Mouse (Mus musculus) ES-Bruce4 (cell line): ENCODE results near the gene Trnau1ap. TPM values are rescaled to one million over a fixed set of nuclear protein-coding genes. Genes with fewer than 3 reads are reported as not detected.

ENCODE experiments used
- H3K27ac ChIP-seq: 2 replicates; pipeline ENCODE4 v1.5.1; 2012; ENCODE audit warnings: low read length, inconsistent platforms; ENCODE audit not compliant: insufficient read depth
- H3K27me3 ChIP-seq: 2 replicates; pipeline ENCODE4 v1.6.1; 2012; ENCODE audit warnings: mild to moderate bottlenecking, low read length, inconsistent platforms; ENCODE audit not compliant: control insufficient read depth, poor library complexity, insufficient read depth, severe bottlenecking
- H3K36me3 ChIP-seq: 2 replicates; pipeline ENCODE4 v1.6.1; 2012; ENCODE audit warnings: inconsistent platforms, mild to moderate bottlenecking, low read length, moderate library complexity; ENCODE audit not compliant: control insufficient read depth, poor library complexity, insufficient read depth, severe bottlenecking
- H3K4me1 ChIP-seq: one replicate; pipeline ENCODE4 v1.8.1; 2011; ENCODE audit warnings: low read length; ENCODE audit not compliant: control insufficient read depth, insufficient read depth
- H3K4me3 ChIP-seq: 2 replicates; pipeline ENCODE4 v1.5.1; 2011; ENCODE audit warnings: low read depth, mild to moderate bottlenecking, low read length
- H3K9ac ChIP-seq: 2 replicates; pipeline ENCODE4 v1.6.1; 2012; ENCODE audit warnings: low read depth, mild to moderate bottlenecking, inconsistent platforms; ENCODE audit not compliant: poor library complexity, severe bottlenecking
- H3K9me3 ChIP-seq: replicated peaks from 2 replicates; pipeline ENCODE4 v1.6.1; 2012; ENCODE audit warnings: mild to moderate bottlenecking, low read length, inconsistent platforms; ENCODE audit not compliant: control insufficient read depth, poor library complexity, insufficient read depth, severe bottlenecking
- CTCF ChIP-seq: IDR thresholded peaks from one replicate; pipeline ENCODE4 v1.8.1; 2011; ENCODE audit warnings: low read depth, low read length
- EP300 ChIP-seq: IDR thresholded peaks from 2 replicates; pipeline ENCODE4 v1.6.1; 2011; ENCODE audit warnings: low read depth, low read length; ENCODE audit not compliant: insufficient read depth
- POLR2A ChIP-seq: IDR thresholded peaks from one replicate; pipeline ENCODE4 v1.8.1; 2011; ENCODE audit warnings: low read length; ENCODE audit not compliant: insufficient read depth
- polyA plus RNA-seq: library from polyadenylated mRNA; stranded (reverse); fragments of >200 nt; gene quantifications from 2 replicates; pipeline ENCODE4 v1.2.4, GENCODE M21; 2011; ENCODE audit warnings: low read depth; ENCODE audit not compliant: missing spikeins, insufficient read depth, insufficient read length

Trnau1ap gene
- polyA plus RNA-seq, 1 experiment: 35.2 TPM

DNA sequence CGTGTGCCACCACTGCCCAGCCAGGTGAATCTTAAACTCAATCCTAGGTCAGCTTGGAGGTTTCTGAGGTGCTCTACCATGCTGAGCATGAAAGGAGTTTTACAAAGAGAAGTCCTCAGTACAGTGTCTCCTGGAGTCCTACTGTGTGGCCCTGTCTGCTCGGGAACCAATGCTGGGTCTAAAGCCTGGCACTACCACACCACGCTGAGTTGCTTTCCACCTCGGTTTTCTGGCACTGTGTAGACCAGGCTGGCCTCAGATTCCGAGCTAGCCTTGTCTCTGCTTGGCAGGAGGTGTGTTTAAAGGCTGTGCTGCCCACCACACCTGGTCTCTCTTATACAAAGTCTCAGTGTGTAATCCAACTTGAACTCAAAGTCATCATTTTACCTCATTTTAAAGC, 16.7 kb downstream of the Trnau1ap start:
- Histone ChIP-seq H3K9me3 (no peaks in the 10 kb centered on the region), H3K36me3 (peaks cover 35% of the 10 kb centered on the region), H3K27ac (peak overlapping the region; percentile 44), H3K4me3 (no peak overlapping the region), H3K27me3 (no peaks in the 10 kb centered on the region), H3K9ac (no peak overlapping the region), H3K4me1 (no peaks in the 10 kb centered on the region)
- TF ChIP-seq EP300 (no peak), CTCF (no peak)

DNA sequence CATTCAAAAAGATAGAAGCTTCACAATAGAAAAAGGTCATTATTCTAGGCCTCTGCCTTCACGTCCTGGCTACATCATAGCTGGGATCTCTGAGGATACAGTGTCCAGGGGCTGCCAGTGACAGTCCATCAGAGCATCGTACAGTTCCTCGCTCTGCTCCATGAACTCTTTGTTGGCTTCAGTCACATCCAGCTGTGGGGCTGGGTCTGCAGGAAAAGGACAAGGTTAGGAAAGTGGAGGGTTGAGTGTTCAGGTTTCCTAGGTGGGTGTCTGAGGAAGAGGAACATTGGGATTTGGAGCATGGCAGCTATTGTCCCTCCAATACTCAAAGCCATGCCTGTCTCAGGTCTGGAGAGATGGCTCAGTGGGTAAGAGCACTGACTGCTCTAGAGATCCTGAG, 17.5 kb downstream of the Trnau1ap start:
- no peaks in the 10 kb centered on the region for H3K27me3 ChIP-seq
- TF ChIP-seq POLR2A (no peak), CTCF (no peak), EP300 (no peak)
- peaks cover 33% of the 10 kb centered on the region for H3K36me3 ChIP-seq

DNA sequence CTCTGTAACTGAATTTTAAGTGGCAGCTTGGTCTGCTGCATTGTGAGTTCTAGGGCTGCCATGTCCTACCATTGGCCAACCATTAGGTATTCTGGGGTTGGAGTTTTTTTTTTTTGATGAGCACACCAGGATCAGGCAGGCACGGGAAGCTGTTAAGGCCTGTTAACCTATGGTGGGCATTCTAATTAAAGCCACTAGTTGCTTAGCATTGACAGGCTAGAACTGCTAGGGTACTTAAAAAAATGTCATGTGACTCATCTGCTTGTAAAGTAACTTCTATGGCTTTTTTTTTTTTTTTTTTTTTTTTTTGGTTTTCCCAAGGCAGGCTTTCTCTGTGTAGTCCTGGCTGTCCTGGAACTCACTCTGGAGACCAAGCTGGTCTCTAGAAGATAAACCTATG, 18.1 kb downstream of the Trnau1ap start:
- Histone ChIP-seq H3K36me3 (peaks cover 33% of the 10 kb centered on the region), H3K9ac (no peak overlapping the region), H3K9me3 (no peaks in the 10 kb centered on the region), H3K4me3 (no peak overlapping the region), H3K27ac (peak overlapping the region; percentile 46; the same call in 1 of the 2 replicates), H3K4me1 (no peaks in the 10 kb centered on the region), H3K27me3 (no peaks in the 10 kb centered on the region)
- no peak for TF ChIP-seq CTCF
- TF ChIP-seq EP300: no peak
- TF ChIP-seq POLR2A: no peak

More for the DNA sequence above, 17.5 kb downstream of the Trnau1ap start:
- Histone ChIP-seq H3K4me1 (no peaks in the 10 kb centered on the region), H3K4me3 (no peak overlapping the region), H3K9ac (no peak overlapping the region), H3K9me3 (no peaks in the 10 kb centered on the region), H3K27ac (0 out of 2 replicates have a peak overlapping the region, but pooled peaks have one; percentile 4)

DNA sequence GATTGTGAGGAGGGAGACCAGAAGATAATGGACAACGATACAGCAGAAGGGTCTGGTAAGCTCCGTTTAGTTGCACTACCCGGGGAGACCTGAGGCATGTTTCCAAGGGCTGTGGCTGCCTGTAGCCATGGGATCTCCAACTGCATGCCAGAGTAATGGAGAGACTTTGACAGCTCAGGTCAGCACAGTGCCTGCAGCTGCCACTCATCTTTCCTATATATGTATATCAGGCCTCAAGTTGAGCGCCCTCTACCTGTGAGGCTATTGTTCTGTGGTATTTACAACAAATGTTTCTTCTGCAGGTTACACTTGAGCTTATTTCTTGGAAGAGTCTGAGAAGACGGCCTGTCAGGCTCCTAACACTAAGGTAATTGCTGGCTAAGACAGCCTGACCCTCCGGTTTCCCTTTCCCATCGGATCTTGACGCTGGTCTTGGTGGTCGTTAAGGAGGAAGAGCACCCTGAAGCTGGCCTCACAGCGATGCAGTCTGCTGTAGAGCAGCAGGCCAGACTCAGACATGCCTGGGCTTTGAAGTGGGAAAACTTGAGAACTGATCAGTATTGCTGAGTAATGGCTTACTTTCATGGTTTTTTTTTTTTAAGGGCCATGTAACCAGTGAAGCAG, 19.4 kb downstream of the Trnau1ap start:
- Histone ChIP-seq H3K27me3 (no peaks in the 10 kb centered on the region), H3K9me3 (no peaks in the 10 kb centered on the region), H3K9ac (peak overlapping the region; percentile 96), H3K27ac (peak overlapping the region; percentile 93), H3K36me3 (peaks cover 33% of the 10 kb centered on the region), H3K4me3 (peak overlapping the region; percentile 88), H3K4me1 (no peaks in the 10 kb centered on the region)
- no peak for TF ChIP-seq EP300
- TF ChIP-seq CTCF: no peak
- no peak for TF ChIP-seq POLR2A

DNA sequence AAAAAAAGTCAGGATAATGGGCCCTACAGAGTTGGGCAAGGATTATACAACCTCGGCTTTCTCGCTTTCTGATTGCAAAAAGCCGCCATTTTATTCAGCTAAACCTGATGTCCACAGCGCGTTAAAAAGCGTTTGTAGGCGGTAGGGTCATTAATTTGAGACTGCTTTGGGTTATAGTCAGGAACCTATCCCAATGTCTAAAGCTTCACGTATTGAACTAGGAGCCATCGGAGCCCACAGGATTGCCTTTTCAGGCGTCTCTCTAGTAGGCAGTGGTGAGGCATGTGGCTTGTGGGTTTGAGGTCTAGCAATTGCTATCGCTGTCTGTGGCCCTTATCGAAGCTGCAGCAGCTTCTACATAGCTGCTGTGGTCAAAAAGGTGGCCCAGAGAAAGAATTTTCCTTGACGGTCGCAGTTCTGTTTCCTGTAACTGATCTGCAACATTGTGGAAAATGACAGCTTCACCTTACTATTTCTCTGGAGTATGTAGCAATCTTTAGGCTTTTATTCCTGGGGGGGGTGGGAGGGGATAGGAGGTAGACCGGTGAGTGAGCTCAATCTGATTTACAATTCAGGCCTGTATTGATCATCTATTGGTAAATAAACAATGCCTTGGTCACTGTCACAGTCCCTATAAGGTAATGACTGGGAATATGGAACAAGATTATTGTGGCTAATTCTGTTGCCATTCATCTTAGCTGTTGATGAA, 20.0 kb downstream of the Trnau1ap start:
- Histone ChIP-seq H3K27ac (peak overlapping the region; percentile 94), H3K4me3 (peak overlapping the region; percentile 88), H3K36me3 (peaks cover 33% of the 10 kb centered on the region), H3K4me1 (no peaks in the 10 kb centered on the region), H3K9ac (peak overlapping the region; percentile 96), H3K9me3 (no peaks in the 10 kb centered on the region), H3K27me3 (no peaks in the 10 kb centered on the region)
- no peak for TF ChIP-seq CTCF
- TF ChIP-seq POLR2A: no peak
- no peak for TF ChIP-seq EP300

DNA sequence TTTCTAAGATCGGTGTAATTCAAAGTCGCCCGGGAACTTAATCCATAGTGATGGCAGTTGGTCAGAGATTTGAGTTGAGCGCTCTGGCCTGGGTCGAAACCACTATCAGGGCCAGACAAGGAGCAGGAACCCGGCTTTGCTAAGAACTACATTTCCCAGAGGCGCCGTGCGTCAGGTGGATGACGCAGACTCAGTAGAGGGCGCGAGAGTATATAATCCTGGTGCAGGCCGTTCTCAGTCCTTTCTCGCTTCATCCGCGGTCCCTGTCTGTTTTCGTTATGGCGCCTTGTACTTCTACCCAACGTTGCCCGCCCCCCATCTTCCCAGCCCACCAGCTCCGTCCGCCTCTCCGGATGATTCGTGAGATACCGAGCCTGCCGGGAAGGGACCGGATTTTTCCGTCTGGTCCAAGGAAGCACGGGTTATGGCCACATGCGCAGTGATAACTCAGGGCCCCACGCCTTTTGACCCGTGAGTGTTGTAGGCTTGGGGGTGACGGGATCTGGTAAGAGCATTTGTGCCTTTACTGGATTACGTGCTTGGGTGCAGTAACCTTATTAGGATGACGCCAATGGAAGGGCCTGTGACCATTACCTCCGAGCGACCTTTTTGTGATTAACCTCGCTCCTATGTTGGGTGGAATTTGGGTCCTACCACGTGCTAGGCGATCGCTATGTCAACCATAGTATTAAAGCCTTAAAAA, 20.8 kb downstream of the Trnau1ap start:
- Histone ChIP-seq H3K9me3 (no peaks in the 10 kb centered on the region), H3K36me3 (peaks cover 33% of the 10 kb centered on the region), H3K4me3 (peak overlapping the region; percentile 88), H3K9ac (peak overlapping the region; percentile 96), H3K27ac (peak overlapping the region; percentile 94), H3K27me3 (no peaks in the 10 kb centered on the region), H3K4me1 (no peaks in the 10 kb centered on the region)
- TF ChIP-seq EP300: no peak
- TF ChIP-seq CTCF: no peak
- TF ChIP-seq POLR2A: peak; percentile 100
